Mouse (Mus musculus): ENCODE measurements at regions not wholly inside any gene's neighbourhood (a gene's known extent, or its start where the extent isn't known, plus 50 kb on each side); places are given as distances from the start of the nearest gene placed in this dataset.

DNA sequence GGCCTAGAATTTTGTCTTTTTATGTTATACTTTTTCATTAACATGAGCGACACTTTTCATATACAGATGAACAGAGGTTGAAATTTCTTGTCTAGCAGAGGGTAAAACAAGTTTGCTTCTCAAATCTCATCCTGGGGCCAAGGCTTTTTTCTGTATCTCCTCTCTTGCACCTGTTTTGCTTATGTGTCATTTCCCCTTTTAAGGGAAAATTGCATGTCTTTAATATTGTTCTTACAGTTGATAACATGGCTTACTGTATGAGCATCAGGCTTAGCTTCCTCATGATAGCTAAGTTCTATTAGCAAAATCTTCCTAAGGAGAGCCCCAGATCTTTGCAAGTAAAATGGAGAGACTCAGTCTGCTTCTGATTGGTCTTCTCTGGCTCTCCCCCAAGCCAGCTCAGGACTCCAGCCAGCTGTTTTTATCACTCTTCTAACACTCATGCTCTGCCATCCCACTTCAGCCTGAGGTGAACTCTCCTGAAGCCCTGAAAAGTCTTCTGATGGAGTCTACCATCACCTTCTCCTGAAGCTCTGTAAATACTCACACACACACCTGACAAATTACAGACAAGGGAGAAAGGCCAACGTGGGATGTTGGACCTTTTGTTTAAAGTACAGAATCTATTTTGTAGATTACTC is 160.8 kb downstream of the Wdr20rt start:
- Histone ChIP-seq H3K27ac (no peak overlapping the region), H3K9me3 (no peaks in the 10 kb centered on the region), H3K4me1 (0 out of 2 replicates have a peak, but pooled peaks cover 6% of the 10 kb centered on the region), H3K36me3 (no peaks in the 10 kb centered on the region), H3K27me3 (ENCODE audit: insufficient read depth, poor library complexity, severe bottlenecking) (no peaks in the 10 kb centered on the region), H3K4me3 (no peak overlapping the region)
- DNase-seq (ENCODE audit: low spot score) = no peak
- 57% methylated on average over 2 of the region's 2 CpGs for WGBS

DNA sequence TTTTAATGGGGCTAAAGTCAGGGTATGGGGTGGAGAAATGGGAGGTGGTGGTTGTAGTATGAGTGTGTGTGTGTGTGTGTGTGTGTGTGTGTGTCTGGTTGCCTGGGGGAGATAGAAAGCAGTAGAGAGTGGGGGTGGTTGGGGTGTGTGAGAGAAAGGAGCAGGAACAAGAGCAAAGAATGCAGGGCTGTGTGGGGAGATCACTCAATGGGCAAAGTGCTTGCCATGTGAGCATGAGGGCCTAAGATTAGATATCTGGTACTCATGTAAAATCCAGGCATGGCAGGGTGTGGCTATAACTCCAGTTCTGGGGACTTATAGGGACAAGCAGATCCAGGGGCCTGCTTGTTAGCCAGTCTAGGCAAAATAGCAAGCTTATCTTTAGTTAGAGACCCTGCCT is 161.7 kb downstream of the Wdr20rt start:
- Histone ChIP-seq H3K4me3 (no peak overlapping the region), H3K27ac (no peak overlapping the region), H3K4me1 (0 out of 2 replicates have a peak, but pooled peaks cover 6% of the 10 kb centered on the region), H3K27me3 (ENCODE audit: insufficient read depth, poor library complexity, severe bottlenecking) (no peaks in the 10 kb centered on the region), H3K36me3 (no peaks in the 10 kb centered on the region), H3K9me3 (no peaks in the 10 kb centered on the region)
- peak; percentile 77 for DNase-seq (ENCODE audit: low spot score)

DNA sequence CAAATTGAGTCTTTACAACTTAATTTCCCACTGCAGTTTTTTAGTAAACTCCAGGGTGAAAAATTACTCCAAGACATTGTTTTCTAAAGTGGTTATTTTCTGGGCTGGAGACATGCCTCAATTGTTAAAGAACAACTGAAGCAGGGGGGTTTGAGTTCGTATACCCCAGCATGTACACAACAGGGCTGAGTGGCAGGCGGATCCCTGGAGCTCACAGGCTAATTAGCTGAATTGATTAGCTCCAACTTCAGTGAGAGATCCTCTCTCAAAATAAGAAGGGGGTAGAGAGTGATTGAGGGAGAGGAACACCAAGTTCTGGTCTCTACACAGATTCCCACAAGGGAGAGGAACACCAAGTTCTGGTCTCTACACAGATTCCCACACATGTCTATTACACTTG is 164.2 kb downstream of the Wdr20rt start:
- WGBS = 52% methylated on average over 2 of the region's 2 CpGs
- no peaks in the 10 kb centered on the region for H3K9me3 ChIP-seq
- H3K4me3 ChIP-seq = no peak overlapping the region
- H3K4me1 ChIP-seq = 0 out of 2 replicates have a peak, but pooled peaks cover 6% of the 10 kb centered on the region
- no peak overlapping the region for H3K27ac ChIP-seq
- H3K27me3 ChIP-seq (ENCODE audit: insufficient read depth, poor library complexity, severe bottlenecking) = no peaks in the 10 kb centered on the region
- no peak for DNase-seq (ENCODE audit: low spot score)
- no peaks in the 10 kb centered on the region for H3K36me3 ChIP-seq

DNA sequence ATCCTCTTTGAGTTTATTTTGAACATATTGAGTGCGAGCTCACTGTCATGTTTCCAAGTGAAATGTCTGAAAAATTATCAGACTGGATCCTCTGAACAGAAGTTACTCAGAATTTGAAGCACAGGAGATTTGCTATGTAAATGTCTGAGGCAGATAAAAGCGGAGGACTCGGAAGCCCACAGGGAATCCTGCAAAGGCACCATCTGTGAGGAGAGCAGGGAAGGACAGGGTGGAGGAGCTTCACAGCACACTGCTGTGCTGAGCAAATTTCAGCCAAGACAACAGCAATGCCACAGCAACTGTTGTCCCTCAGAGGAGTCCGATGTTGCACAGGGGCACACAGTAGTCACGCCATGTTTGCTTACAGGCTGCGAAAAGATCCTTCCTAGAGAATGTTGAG is 165.0 kb downstream of the Wdr20rt start:
- H3K4me1 ChIP-seq = 0 out of 2 replicates have a peak, but pooled peaks cover 6% of the 10 kb centered on the region
- no peak for DNase-seq (ENCODE audit: low spot score)
- 87% methylated on average over 6 of the region's 6 CpGs for WGBS
- no peaks in the 10 kb centered on the region for H3K36me3 ChIP-seq
- H3K27ac ChIP-seq = no peak overlapping the region
- no peaks in the 10 kb centered on the region for H3K9me3 ChIP-seq
- no peaks in the 10 kb centered on the region for H3K27me3 ChIP-seq (ENCODE audit: insufficient read depth, poor library complexity, severe bottlenecking)
- no peak overlapping the region for H3K4me3 ChIP-seq

DNA sequence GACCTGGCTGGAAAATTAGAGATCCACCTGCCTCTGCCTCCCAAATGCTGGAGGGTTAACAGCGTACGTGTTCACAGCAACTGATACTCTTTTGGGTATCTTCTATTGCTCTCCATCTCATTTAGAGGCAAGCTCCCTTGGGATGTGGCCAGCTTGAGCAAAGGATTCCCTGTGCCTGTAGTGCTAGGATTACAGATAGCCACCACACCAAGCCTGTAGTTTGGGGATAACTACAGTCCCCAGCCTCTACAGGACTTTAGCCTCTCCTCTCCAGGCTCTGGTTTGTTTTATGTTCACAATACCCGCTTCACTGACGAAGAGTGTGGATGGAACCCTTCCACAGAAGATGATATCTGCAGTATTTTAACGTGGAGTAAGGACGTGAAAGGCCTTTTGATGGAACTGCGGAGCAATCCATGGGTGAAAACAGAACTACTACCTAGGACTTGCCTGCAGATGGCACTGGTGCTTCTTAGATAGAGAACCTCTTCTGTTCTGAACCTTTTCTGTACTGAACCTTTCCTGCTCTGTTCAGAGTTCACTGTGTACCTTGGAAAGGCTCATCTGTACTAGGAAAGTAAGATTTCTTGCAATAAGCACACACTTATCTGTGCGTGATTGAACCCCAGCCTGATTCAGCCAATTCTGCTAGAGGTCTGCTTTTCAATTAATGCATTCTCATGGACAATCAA is 176.6 kb downstream of the Wdr20rt start:
- H3K4me1 ChIP-seq = no peaks in the 10 kb centered on the region
- no peak for DNase-seq (ENCODE audit: low spot score)
- no peak overlapping the region for H3K27ac ChIP-seq
- no peaks in the 10 kb centered on the region for H3K36me3 ChIP-seq
- no peaks in the 10 kb centered on the region for H3K27me3 ChIP-seq (ENCODE audit: insufficient read depth, poor library complexity, severe bottlenecking)
- H3K4me3 ChIP-seq = no peak overlapping the region
- WGBS = 46% methylated on average over 8 of the region's 8 CpGs
- H3K9me3 ChIP-seq = no peaks in the 10 kb centered on the region

DNA sequence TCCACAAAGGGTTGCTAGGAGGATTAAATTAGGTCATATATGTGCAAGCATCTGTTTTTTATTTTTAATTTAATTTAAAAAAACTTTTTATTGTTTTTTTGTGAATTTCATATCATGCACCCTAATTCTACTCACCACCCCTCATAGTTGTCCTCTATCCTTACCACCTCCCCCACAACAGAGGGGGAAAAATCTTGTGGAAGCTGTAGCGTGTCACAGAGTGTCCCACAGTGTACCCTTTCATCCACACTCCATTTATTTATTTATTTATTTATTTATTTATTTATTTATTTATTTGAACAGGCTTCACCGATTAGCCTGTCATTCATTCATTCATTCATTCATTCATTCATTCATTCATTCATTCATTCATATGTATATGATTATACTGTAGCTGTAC is 177.8 kb downstream of the Wdr20rt start:
- no peaks in the 10 kb centered on the region for H3K27me3 ChIP-seq (ENCODE audit: insufficient read depth, poor library complexity, severe bottlenecking)
- no peaks in the 10 kb centered on the region for H3K9me3 ChIP-seq
- H3K36me3 ChIP-seq = no peaks in the 10 kb centered on the region
- H3K4me3 ChIP-seq = no peak overlapping the region
- WGBS = 79% methylated on average over 2 of the region's 2 CpGs
- no peak for DNase-seq (ENCODE audit: low spot score)
- no peak overlapping the region for H3K27ac ChIP-seq
- no peaks in the 10 kb centered on the region for H3K4me1 ChIP-seq

GRCm38 (mm10) chr12:65413034-65413700 is 187.8 kb downstream of the Wdr20rt start:
- H3K4me1 ChIP-seq = no peaks in the 10 kb centered on the region
- no peak for DNase-seq (ENCODE audit: low spot score)
- H3K36me3 ChIP-seq = no peaks in the 10 kb centered on the region
- no peak overlapping the region for H3K27ac ChIP-seq
- H3K4me3 ChIP-seq = no peak overlapping the region
- 83% methylated on average over 9 of the region's 9 CpGs for WGBS
- no peaks in the 10 kb centered on the region for H3K27me3 ChIP-seq (ENCODE audit: insufficient read depth, poor library complexity, severe bottlenecking)
- H3K9me3 ChIP-seq = no peaks in the 10 kb centered on the region

GRCm38 (mm10) chr12:65414393-65414792 is 189.1 kb downstream of the Wdr20rt start:
- Histone ChIP-seq H3K27ac (no peak overlapping the region), H3K9me3 (no peaks in the 10 kb centered on the region), H3K27me3 (ENCODE audit: insufficient read depth, poor library complexity, severe bottlenecking) (no peaks in the 10 kb centered on the region), H3K36me3 (no peaks in the 10 kb centered on the region), H3K4me1 (no peaks in the 10 kb centered on the region), H3K4me3 (no peak overlapping the region)
- no peak for DNase-seq (ENCODE audit: low spot score)
- WGBS = 75% methylated on average over 4 of the region's 4 CpGs

GRCm38 (mm10) chr12:65416909-65417308 is 191.6 kb downstream of the Wdr20rt start:
- H3K36me3 ChIP-seq = no peaks in the 10 kb centered on the region
- H3K9me3 ChIP-seq = no peaks in the 10 kb centered on the region
- H3K27ac ChIP-seq = no peak overlapping the region
- no peaks in the 10 kb centered on the region for H3K4me1 ChIP-seq
- 79% methylated on average over 5 of the region's 5 CpGs for WGBS
- DNase-seq (ENCODE audit: low spot score) = no peak
- no peaks in the 10 kb centered on the region for H3K27me3 ChIP-seq (ENCODE audit: insufficient read depth, poor library complexity, severe bottlenecking)
- H3K4me3 ChIP-seq = no peak overlapping the region

GRCm38 (mm10) chr12:65420127-65420526 is 194.8 kb downstream of the Wdr20rt start:
- WGBS = 73% methylated on average over 7 of the region's 7 CpGs
- Histone ChIP-seq H3K4me3 (no peak overlapping the region), H3K27ac (no peak overlapping the region), H3K4me1 (no peaks in the 10 kb centered on the region), H3K36me3 (no peaks in the 10 kb centered on the region), H3K27me3 (ENCODE audit: insufficient read depth, poor library complexity, severe bottlenecking) (no peaks in the 10 kb centered on the region), H3K9me3 (no peaks in the 10 kb centered on the region)
- DNase-seq (ENCODE audit: low spot score) = no peak

GRCm38 (mm10) chr12:65424506-65424905 is 199.2 kb downstream of the Wdr20rt start:
- no peak overlapping the region for H3K27ac ChIP-seq
- no peak overlapping the region for H3K4me3 ChIP-seq
- no peaks in the 10 kb centered on the region for H3K4me1 ChIP-seq
- DNase-seq (ENCODE audit: low spot score) = no peak
- H3K9me3 ChIP-seq = no peaks in the 10 kb centered on the region
- WGBS = 89% methylated on average over 2 of the region's 2 CpGs
- no peaks in the 10 kb centered on the region for H3K36me3 ChIP-seq
- no peaks in the 10 kb centered on the region for H3K27me3 ChIP-seq (ENCODE audit: insufficient read depth, poor library complexity, severe bottlenecking)

DNA sequence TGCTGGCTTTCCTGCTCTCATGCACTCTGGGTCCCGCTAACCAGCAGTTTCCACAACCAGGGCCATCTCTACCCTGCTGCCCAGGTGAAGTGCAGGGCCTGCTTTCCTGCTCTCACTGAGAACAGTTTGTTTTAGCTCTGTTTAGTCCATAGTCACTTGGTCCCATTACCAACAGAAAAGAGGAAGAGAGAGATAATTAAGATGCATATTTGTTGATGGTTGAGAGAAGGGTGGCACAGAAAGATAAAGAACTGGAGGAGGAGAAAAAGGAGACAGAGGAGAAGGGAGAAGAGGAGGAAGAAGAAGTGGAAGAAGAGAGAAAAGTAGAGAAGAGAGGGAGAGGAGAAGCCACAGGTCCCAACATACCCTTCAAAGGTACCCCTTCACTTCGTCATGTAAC is 200.1 kb downstream of the Wdr20rt start:
- Histone ChIP-seq H3K27me3 (ENCODE audit: insufficient read depth, poor library complexity, severe bottlenecking) (no peaks in the 10 kb centered on the region), H3K4me3 (no peak overlapping the region), H3K9me3 (no peaks in the 10 kb centered on the region), H3K4me1 (no peaks in the 10 kb centered on the region), H3K36me3 (no peaks in the 10 kb centered on the region), H3K27ac (no peak overlapping the region)
- no peak for DNase-seq (ENCODE audit: low spot score)
- WGBS = 90% methylated on average over 2 of the region's 2 CpGs

DNA sequence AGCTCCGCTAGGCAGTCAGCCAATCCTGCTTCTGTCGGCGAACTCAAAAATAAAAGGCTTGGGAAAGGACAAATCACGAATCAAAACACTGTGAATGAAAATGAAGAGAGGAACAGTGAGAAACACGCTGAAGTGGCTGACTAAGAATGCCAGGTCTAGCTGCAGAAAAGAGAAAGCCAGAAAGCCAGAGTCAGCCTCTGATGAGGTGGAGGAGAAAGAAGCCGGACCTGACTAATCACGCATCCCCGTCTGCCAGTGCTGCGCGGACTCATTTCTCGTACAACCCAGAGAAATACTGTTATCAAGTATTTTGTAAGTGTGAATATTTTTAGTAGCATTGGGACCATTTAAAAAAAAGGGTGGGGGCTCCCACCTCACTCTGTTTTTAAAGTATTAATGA is 201.6 kb downstream of the Wdr20rt start:
- Histone ChIP-seq H3K4me3 (no peak overlapping the region), H3K36me3 (no peaks in the 10 kb centered on the region), H3K27me3 (ENCODE audit: insufficient read depth, poor library complexity, severe bottlenecking) (no peaks in the 10 kb centered on the region), H3K27ac (no peak overlapping the region), H3K9me3 (no peaks in the 10 kb centered on the region), H3K4me1 (no peaks in the 10 kb centered on the region)
- 84% methylated on average over 11 of the region's 11 CpGs for WGBS
- DNase-seq (ENCODE audit: low spot score) = no peak

All from heart, embryonic 10.5 days (tissue).